Mouse (Mus musculus): ENCODE measurements around the gene Cdk5r2.
A peak's percentile ranks its signal among the peaks of the same experiment; 100 is the strongest.

The Cdk5r2 gene

GRCm38 (mm10) chr1:74851001-74851775, 3.5 kb upstream of the Cdk5r2 start:
- no peak for DNase-seq (ENCODE audit: low read depth, low spot score)

GRCm38 (mm10) chr1:74855156-74855555, 422 bp downstream of the Cdk5r2 start:
- DNase-seq (ENCODE audit: low read depth, low spot score) = no peak

- DNase-seq (ENCODE audit: low read depth, low spot score) = no peak
These were observed 1.1 kb downstream of the Cdk5r2 start for GRCm38 (mm10) chr1:74855651-74856438.

- no peak for DNase-seq (ENCODE audit: low read depth, low spot score)
These were observed 1.6 kb downstream of the Cdk5r2 start for GRCm38 (mm10) chr1:74856439-74856720.

- DNase-seq (ENCODE audit: low read depth, low spot score) = no peak
These were observed 2.1 kb downstream of the Cdk5r2 start for GRCm38 (mm10) chr1:74856791-74857190.

- no peak for DNase-seq (ENCODE audit: low read depth, low spot score)
These were observed 2.5 kb downstream of the Cdk5r2 start for GRCm38 (mm10) chr1:74857201-74857600.

GRCm38 (mm10) chr1:74857677-74858076, 2.9 kb downstream of the Cdk5r2 start:
- DNase-seq (ENCODE audit: low read depth, low spot score) = no peak

- DNase-seq (ENCODE audit: low read depth, low spot score) = peak; percentile 87
These were observed 3.5 kb downstream of the Cdk5r2 start for GRCm38 (mm10) chr1:74858171-74858719.

GRCm38 (mm10) chr1:74858805-74859204, 4.1 kb downstream of the Cdk5r2 start:
- DNase-seq (ENCODE audit: low read depth, low spot score) = no peak

- DNase-seq (ENCODE audit: low read depth, low spot score) = no peak
These were observed 4.7 kb downstream of the Cdk5r2 start for GRCm38 (mm10) chr1:74859223-74859984.

GRCm38 (mm10) chr1:74861783-74862182, 7.0 kb downstream of the Cdk5r2 start:
- no peak for DNase-seq (ENCODE audit: low read depth, low spot score)

- no peak for DNase-seq (ENCODE audit: low read depth, low spot score)
These were observed 17.5 kb downstream of the Cdk5r2 start for GRCm38 (mm10) chr1:74872218-74872617.

GRCm38 (mm10) chr1:74877199-74877598, 22.5 kb downstream of the Cdk5r2 start:
- DNase-seq (ENCODE audit: low read depth, low spot score) = no peak

- DNase-seq (ENCODE audit: low read depth, low spot score) = no peak
These were observed 26.1 kb downstream of the Cdk5r2 start for GRCm38 (mm10) chr1:74880785-74881360.

- no peak for DNase-seq (ENCODE audit: low read depth, low spot score)
These were observed 27.5 kb downstream of the Cdk5r2 start for GRCm38 (mm10) chr1:74882055-74882734.

- no peak for DNase-seq (ENCODE audit: low read depth, low spot score)
These were observed 28.1 kb downstream of the Cdk5r2 start for GRCm38 (mm10) chr1:74882828-74883227.

GRCm38 (mm10) chr1:74883441-74883840, 28.7 kb downstream of the Cdk5r2 start:
- DNase-seq (ENCODE audit: low read depth, low spot score) = no peak

GRCm38 (mm10) chr1:74884196-74885141, 29.7 kb downstream of the Cdk5r2 start:
- no peak for DNase-seq (ENCODE audit: low read depth, low spot score)

GRCm38 (mm10) chr1:74885369-74886042, 30.8 kb downstream of the Cdk5r2 start, which contains the start of gene Fev:
Gene Fev (minus strand): TSS chr1:74885419.
- DNase-seq (ENCODE audit: low read depth, low spot score) = no peak

Data from brain, embryonic 18.5 days (tissue).